Mouse (Mus musculus) kidney, embryonic 14.5 days (tissue): ENCODE results near the gene Sfn. TPM values are rescaled to one million over a fixed set of nuclear protein-coding genes. Genes with fewer than 3 reads are reported as not detected.
A peak's percentile ranks its signal among the peaks of the same experiment; 100 is the strongest.
"Not testable (repeated sequence)": the region's sequence is repeated elsewhere in the genome, so short reads cannot be mapped to it uniquely, and the experiment has no call there.

ENCODE experiments used
- ATAC-seq: fragments of 200-750 bp; cut with Nextera tagmentation; 2 replicates; pipeline ENCODE4 v1.8.0; 2017; ENCODE audit warnings: moderate number of reproducible peaks, mild to moderate bottlenecking, moderate TSS enrichment, moderate library complexity; ENCODE audit not compliant: low FRiP score, low TSS enrichment
- H3K27ac ChIP-seq: fragments of 300-500 bp; sonication (generic); 2 replicates; pipeline ENCODE4 v1.5.1; 2014; ENCODE audit warnings: low read depth, mild to moderate bottlenecking, low read length, moderate library complexity, mixed read lengths
- H3K27me3 ChIP-seq: fragments of 300-500 bp; sonication (generic); 2 replicates; pipeline ENCODE4 v1.6.1; 2014; ENCODE audit warnings: mild to moderate bottlenecking, low read length; ENCODE audit not compliant: control insufficient read depth, insufficient read depth
- H3K36me3 ChIP-seq: fragments of 300-500 bp; sonication (generic); 2 replicates; pipeline ENCODE4 v1.6.1; 2014; ENCODE audit warnings: low read length, mixed read lengths; ENCODE audit not compliant: control insufficient read depth, insufficient read depth
- H3K4me1 ChIP-seq: fragments of 300-500 bp; sonication (generic); 2 replicates; pipeline ENCODE4 v1.6.1; 2014; ENCODE audit warnings: low read length, mixed read lengths; ENCODE audit not compliant: control insufficient read depth, insufficient read depth
- H3K4me2 ChIP-seq: fragments of 300-500 bp; sonication (generic); replicated peaks from 2 replicates; pipeline ENCODE4 v1.6.1; 2014; ENCODE audit warnings: low read depth, mild to moderate bottlenecking, low read length
- H3K4me3 ChIP-seq: fragments of 300-500 bp; sonication (generic); 2 replicates; pipeline ENCODE4 v1.5.1; 2014; ENCODE audit warnings: mild to moderate bottlenecking, low read length
- H3K9ac ChIP-seq: fragments of 300-500 bp; sonication (generic); 2 replicates; pipeline ENCODE4 v1.6.1; 2014; ENCODE audit warnings: low read depth, mild to moderate bottlenecking, low read length, moderate library complexity
- H3K9me3 ChIP-seq: fragments of 300-500 bp; sonication (generic); 2 replicates; pipeline ENCODE4 v1.6.1; 2016; ENCODE audit warnings: low read length; ENCODE audit not compliant: control insufficient read depth
- WGBS: fragments of 180-500 bp; shearing (Covaris S2); extraction: QIAGEN DNeasy Blood & Tissue Kit; methylation state at CpG from one replicate; pipeline ENCODE4 v1.1.7; 2014; 5-methylcytosine and 5-hydroxymethylcytosine counted together
- polyA plus RNA-seq: library from polyadenylated mRNA; unstranded; fragments of >200 nt; fragmentation: Nextera tagmentation; extraction: Ambion mirVana; gene quantifications from 2 replicates; pipeline ENCODE4 v1.2.1, GENCODE M21; 2014

The Sfn gene
- 8.0 and 9.5 TPM in 2 replicates for polyA plus RNA-seq

GRCm38 (mm10) chr4:133601721-133602218, at the start of gene Sfn:
TSS of gene Sfn (minus strand) at chr4:133602168.
- H3K4me3 ChIP-seq, result peak within 1 kb of the TSS; percentile 28
- peaks cover 33% of the 10 kb centered on the region for H3K27me3 ChIP-seq
- peak within 1 kb of the TSS; percentile 28; the same call in 1 of the 2 replicates for H3K9ac ChIP-seq
- H3K27ac ChIP-seq, result no peak within 1 kb of the TSS
- no peaks in the 10 kb centered on the region for H3K9me3 ChIP-seq
- WGBS, result 5% methylated on average over 16 of the region's 16 CpGs
- H3K36me3 ChIP-seq, result peaks cover 14% of the 10 kb centered on the region; the same call in 1 of the 2 replicates
- ATAC-seq, result peak; percentile 42
- H3K4me2 ChIP-seq, result peak within 1 kb of the TSS; percentile 42
- H3K4me1 ChIP-seq, result peaks cover 16% of the 10 kb centered on the region; the same call in 1 of the 2 replicates

GRCm38 (mm10) chr4:133651445-133651844, 49.5 kb upstream of the Sfn start:
- H3K9me3 ChIP-seq, result no peaks in the 10 kb centered on the region
- H3K4me3 ChIP-seq, result no peak overlapping the region
- H3K27me3 ChIP-seq, result no peaks in the 10 kb centered on the region
- 35% methylated on average over 10 of the region's 10 CpGs for WGBS
- no peaks in the 10 kb centered on the region for H3K36me3 ChIP-seq
- H3K27ac ChIP-seq, result no peak overlapping the region
- peaks cover 7% of the 10 kb centered on the region for H3K4me1 ChIP-seq
- no peak for ATAC-seq
- no peak overlapping the region for H3K9ac ChIP-seq
- H3K4me2 ChIP-seq, result no peak overlapping the region

GRCm38 (mm10) chr4:133649989-133650699, 48.2 kb upstream of the Sfn start, which contains the start of gene Zdhhc18:
TSS of gene Zdhhc18 (minus strand) at chr4:133650154.
- Histone ChIP-seq H3K36me3 (no peaks in the 10 kb centered on the region), H3K4me2 (peak within 1 kb of the TSS; percentile 22; the same call in 1 of the 2 replicates), H3K27ac (0 out of 2 replicates have a peak within 1 kb of the TSS, but pooled peaks have one; percentile 51), H3K27me3 (no peaks in the 10 kb centered on the region), H3K9ac (no peak within 1 kb of the TSS), H3K4me1 (peaks cover 4% of the 10 kb centered on the region; the same call in 1 of the 2 replicates), H3K9me3 (peaks cover 3% of the 10 kb centered on the region; the same call in 1 of the 2 replicates), H3K4me3 (peak within 1 kb of the TSS; percentile 10; the same call in 1 of the 2 replicates)
- 41% methylated on average over 7 of the region's 7 CpGs for WGBS
- peak; percentile 67; the same call in 1 of the 2 replicates for ATAC-seq

GRCm38 (mm10) chr4:133649464-133649863, 47.5 kb upstream of the Sfn start:
- H3K36me3 ChIP-seq, H3K27me3 ChIP-seq, H3K9ac ChIP-seq, H3K4me3 ChIP-seq, ATAC-seq, H3K4me1 ChIP-seq, H3K9me3 ChIP-seq: not testable (repeated sequence)
- 77% methylated on average over 5 of the region's 5 CpGs for WGBS
- Histone ChIP-seq H3K27ac (0 out of 2 replicates have a peak overlapping the region, but pooled peaks have one; percentile 51), H3K4me2 (peak overlapping the region; percentile 22; the same call in 1 of the 2 replicates)

- Histone ChIP-seq H3K27me3 (no peaks in the 10 kb centered on the region), H3K9me3 (peaks cover 10% of the 10 kb centered on the region; the same call in 1 of the 2 replicates), H3K4me3 (no peak overlapping the region), H3K27ac (no peak overlapping the region), H3K9ac (no peak overlapping the region; the same call in 1 of the 2 replicates), H3K4me2 (no peak overlapping the region), H3K36me3 (no peaks in the 10 kb centered on the region), H3K4me1 (peaks cover 4% of the 10 kb centered on the region; the same call in 1 of the 2 replicates)
- WGBS, result 42% methylated on average over 21 of the region's 21 CpGs
- ATAC-seq, result no peak
Observed at GRCm38 (mm10) chr4:133645680-133646079, 43.7 kb upstream of the Sfn start.

- WGBS, result 94% methylated on average over 3 of the region's 3 CpGs
- Histone ChIP-seq H3K4me1 (peaks cover 4% of the 10 kb centered on the region; the same call in 1 of the 2 replicates), H3K9ac (no peak overlapping the region), H3K36me3 (no peaks in the 10 kb centered on the region), H3K4me3 (no peak overlapping the region), H3K9me3 (peaks cover 10% of the 10 kb centered on the region; the same call in 1 of the 2 replicates), H3K27me3 (no peaks in the 10 kb centered on the region), H3K4me2 (no peak overlapping the region), H3K27ac (no peak overlapping the region)
- no peak for ATAC-seq
Observed at GRCm38 (mm10) chr4:133645195-133645594, 43.2 kb upstream of the Sfn start.

- Histone ChIP-seq H3K36me3 (0 out of 2 replicates have a peak, but pooled peaks cover 4% of the 10 kb centered on the region), H3K4me3 (no peak overlapping the region), H3K4me2 (no peak overlapping the region), H3K27ac (no peak overlapping the region), H3K27me3 (no peaks in the 10 kb centered on the region), H3K9ac (no peak overlapping the region), H3K9me3 (no peaks in the 10 kb centered on the region), H3K4me1 (peaks cover 15% of the 10 kb centered on the region)
- 81% methylated on average over 5 of the region's 5 CpGs for WGBS
- no peak for ATAC-seq
Observed at GRCm38 (mm10) chr4:133634043-133634410, 32.1 kb upstream of the Sfn start.

GRCm38 (mm10) chr4:133633332-133634042, 31.5 kb upstream of the Sfn start:
- 0 out of 2 replicates have a peak, but pooled peaks cover 4% of the 10 kb centered on the region for H3K36me3 ChIP-seq
- H3K27me3 ChIP-seq, result no peaks in the 10 kb centered on the region
- ATAC-seq, result peak; percentile 92
- H3K9me3 ChIP-seq, result no peaks in the 10 kb centered on the region
- H3K27ac ChIP-seq, result no peak overlapping the region
- H3K9ac ChIP-seq, result peak overlapping the region; percentile 91
- H3K4me2 ChIP-seq, result peak overlapping the region; percentile 95
- peaks cover 15% of the 10 kb centered on the region for H3K4me1 ChIP-seq
- WGBS, result 11% methylated on average over 28 of the region's 47 CpGs
- peak overlapping the region; percentile 69 for H3K4me3 ChIP-seq
